Mouse (Mus musculus): ENCODE measurements at regions not wholly inside any gene's neighbourhood (a gene's known extent, or its start where the extent isn't known, plus 50 kb on each side); places are given as distances from the start of the nearest gene placed in this dataset.

DNA sequence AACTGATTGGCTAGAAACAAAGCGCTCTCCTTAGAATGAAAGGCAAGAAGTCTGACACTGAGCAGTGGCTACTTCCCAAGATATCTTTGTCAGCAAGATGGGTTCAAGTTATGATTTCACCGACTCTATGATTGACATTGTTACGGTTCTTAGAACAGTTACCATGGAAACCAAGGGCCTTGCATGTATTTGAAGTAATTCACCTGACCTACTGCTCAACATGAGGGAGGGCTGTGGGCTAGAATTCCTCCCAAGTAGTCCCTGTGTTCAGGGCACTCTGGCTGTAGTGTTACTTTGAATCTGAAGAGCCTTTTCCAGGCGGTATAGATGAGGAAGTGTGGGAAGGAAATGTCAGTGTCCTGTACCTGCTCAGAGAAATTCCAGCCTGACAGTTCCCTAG lies 281.1 kb downstream of the Tmem38b start:
- Histone ChIP-seq H3K9me3 (no peaks in the 10 kb centered on the region), H3K27ac (replicated peaks) (no peak overlapping the region), H3K4me3 (no peak overlapping the region), H3K4me2 (no peak overlapping the region), H3K4me1 (replicated peaks) (no peaks in the 10 kb centered on the region), H3K27me3 (no peaks in the 10 kb centered on the region), H3K9ac (no peak overlapping the region), H3K36me3 (no peaks in the 10 kb centered on the region)
- ATAC-seq (ENCODE audit: low FRiP score, low read depth), result no peak
- WGBS, result 73% methylated on average over 4 of the region's 4 CpGs

DNA sequence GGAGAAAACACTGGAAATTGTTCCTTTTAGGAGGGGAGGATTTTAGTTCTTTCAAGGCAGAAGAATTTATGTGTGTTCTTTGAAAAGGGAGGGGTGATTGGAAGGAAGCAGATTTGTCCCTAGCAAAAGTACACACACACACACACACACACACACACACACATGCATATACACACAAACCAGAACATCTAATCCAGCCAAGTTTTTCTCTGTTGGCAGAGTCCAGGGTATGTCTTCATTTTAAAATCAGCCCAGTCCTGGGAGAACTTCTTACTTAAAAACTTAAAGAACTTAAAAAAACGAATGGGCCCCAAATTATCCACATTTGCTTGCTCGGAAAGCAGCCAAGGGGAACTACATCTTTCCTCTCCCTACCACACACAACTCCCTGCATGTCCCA lies 290.5 kb downstream of the Tmem38b start:
- Histone ChIP-seq H3K9ac (no peak overlapping the region), H3K9me3 (no peaks in the 10 kb centered on the region), H3K27ac (replicated peaks) (no peak overlapping the region), H3K4me1 (replicated peaks) (no peaks in the 10 kb centered on the region), H3K4me2 (no peak overlapping the region), H3K36me3 (no peaks in the 10 kb centered on the region), H3K4me3 (no peak overlapping the region), H3K27me3 (no peaks in the 10 kb centered on the region)
- 86% methylated on average over 2 of the region's 2 CpGs for WGBS
- no peak for ATAC-seq (ENCODE audit: low FRiP score, low read depth)

DNA sequence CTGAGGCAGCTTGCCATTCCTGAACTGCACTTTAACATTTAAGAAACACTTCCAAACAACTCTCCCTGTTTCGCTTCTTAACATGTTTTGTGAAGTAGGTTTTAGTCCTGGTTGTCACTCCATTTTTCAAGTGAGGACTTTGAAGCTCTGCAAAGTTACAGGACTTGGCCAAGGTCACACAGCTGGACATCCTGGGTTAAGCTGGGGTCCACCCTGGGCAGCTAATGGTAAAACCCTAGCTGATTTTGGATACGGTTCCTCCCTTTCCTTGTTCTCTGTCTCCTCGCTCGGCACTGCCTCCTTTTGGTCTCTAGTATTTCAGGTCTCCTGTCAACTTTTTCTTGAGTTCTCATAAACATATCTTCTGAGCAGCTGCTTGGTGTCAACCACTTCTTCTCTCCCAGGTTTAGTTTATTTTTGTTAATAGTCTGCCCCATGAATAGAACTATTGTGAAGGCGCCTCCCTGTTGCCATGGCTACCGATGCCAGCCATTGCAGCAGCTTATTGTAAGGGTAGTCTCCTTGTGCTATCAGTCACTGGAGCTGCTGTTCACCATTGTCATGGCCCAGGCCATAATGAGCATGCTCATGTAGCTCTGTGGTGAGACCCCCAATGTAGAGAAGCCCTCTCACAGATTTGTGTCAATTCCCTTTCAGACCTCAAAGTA lies 292.5 kb downstream of the Tmem38b start:
- Histone ChIP-seq H3K27me3 (no peaks in the 10 kb centered on the region), H3K4me3 (no peak overlapping the region), H3K27ac (replicated peaks) (no peak overlapping the region), H3K9me3 (no peaks in the 10 kb centered on the region), H3K9ac (no peak overlapping the region), H3K4me2 (no peak overlapping the region), H3K36me3 (no peaks in the 10 kb centered on the region), H3K4me1 (replicated peaks) (no peaks in the 10 kb centered on the region)
- ATAC-seq (ENCODE audit: low FRiP score, low read depth), result no peak
- 37% methylated on average over 6 of the region's 6 CpGs for WGBS

DNA sequence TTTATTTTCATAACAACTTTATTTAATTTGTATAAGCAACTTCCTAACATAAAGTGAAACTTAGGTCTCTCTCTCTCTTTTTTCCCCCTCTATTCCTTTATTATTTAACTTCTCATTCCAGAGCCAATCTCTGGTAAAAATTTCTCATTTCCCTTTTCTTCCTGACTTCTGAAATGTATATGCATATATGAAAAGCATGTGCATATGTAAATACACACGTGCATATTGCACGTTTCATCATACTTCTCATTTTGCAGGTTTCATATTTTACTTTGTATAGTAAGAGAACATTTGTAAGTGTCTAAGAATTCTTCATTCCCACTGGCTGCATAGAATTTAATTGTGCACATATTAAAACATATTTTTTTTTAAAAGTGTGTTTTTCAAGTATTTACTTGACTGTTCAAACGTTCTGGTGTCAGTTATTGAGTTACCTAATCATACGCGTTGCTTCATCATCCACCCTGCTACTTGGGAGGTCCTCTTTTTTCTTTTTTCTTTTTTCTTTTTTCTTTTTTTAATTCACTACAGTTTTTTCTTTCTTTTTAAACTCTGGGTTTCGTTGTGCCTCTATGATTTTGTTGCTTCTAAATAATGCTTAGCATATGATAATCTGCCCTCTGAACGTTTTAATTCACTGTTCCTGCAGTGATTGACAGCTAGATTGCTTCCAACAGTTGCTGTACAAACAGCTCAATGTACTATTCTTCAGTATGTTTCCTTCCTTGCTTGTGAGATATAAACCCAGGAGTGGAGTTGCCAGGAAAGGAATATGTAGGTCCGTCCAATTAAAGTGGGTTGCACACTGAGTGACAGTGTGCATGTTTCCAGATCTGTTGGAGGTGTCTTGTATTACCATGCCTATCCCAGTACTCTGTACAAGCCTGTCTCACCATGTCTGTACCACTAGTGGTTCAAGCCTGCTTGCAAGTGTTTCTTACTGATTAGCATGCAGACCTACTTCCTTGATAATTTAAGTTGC lies 303.2 kb downstream of the Tmem38b start:
- Histone ChIP-seq H3K36me3 (no peaks in the 10 kb centered on the region), H3K4me1 (replicated peaks) (no peaks in the 10 kb centered on the region), H3K4me2 (no peak overlapping the region), H3K9ac (no peak overlapping the region), H3K27me3 (no peaks in the 10 kb centered on the region), H3K9me3 (no peaks in the 10 kb centered on the region), H3K4me3 (no peak overlapping the region), H3K27ac (replicated peaks) (no peak overlapping the region)
- ATAC-seq (ENCODE audit: low FRiP score, low read depth), result no peak
- 63% methylated on average over 8 of the region's 8 CpGs for WGBS

DNA sequence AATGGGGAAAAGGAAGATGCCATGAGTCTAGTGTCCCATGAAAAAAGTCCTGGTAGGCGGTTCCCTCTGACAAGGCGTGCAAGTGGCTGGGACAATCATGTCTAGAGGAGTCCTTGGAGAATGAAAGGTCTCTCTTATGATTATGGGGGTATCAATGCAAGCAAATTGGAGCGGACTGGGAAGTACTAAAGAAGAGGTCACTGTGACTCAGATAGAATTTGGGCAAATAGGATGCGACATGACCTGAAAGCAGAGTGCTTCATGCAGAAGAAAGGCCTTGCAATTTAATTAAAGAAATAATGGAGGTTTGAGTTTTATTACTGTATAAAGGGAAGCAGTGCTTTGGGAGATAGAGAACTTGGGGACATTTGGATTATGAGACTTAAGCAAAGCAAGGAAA lies 330.3 kb downstream of the Tmem38b start:
- H3K27me3 ChIP-seq, result no peaks in the 10 kb centered on the region
- no peaks in the 10 kb centered on the region for H3K36me3 ChIP-seq
- H3K4me1 ChIP-seq (replicated peaks), result no peaks in the 10 kb centered on the region
- H3K9me3 ChIP-seq, result no peaks in the 10 kb centered on the region
- H3K27ac ChIP-seq (replicated peaks), result no peak overlapping the region
- H3K4me2 ChIP-seq, result no peak overlapping the region
- H3K9ac ChIP-seq, result no peak overlapping the region
- no peak overlapping the region for H3K4me3 ChIP-seq
- WGBS, result 94% methylated on average over 4 of the region's 4 CpGs
- no peak for ATAC-seq (ENCODE audit: low FRiP score, low read depth)

DNA sequence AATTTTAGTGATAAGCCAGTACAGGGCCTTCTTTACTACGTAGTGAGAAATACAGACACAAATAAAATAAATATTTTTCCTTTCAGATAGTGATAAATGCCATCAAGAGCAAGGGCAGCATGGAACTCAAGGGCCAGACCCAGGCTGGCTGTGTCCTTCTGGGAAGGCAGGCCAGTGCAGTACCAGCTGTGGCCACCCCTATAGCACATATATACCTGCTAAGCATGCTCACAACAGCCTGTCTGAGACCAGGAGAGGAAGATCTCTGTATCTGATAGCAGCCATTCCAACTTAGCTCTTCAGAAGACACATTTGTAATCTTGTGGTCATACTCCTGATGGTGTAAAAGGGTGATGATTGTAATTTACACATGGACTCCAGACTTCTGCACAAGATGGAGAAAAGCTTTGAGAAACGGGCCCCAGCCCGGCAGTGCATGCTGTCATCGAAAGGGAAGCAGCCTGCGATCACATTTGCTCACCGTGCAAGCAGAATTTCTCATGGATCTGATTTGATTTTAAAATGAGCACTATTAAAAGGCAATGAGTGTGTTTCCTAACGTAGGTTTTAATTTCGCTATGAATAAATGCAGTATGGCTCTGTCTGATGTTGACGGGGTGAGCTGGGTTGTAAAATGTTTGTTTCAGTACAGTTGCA lies 335.6 kb downstream of the Tmem38b start:
- H3K4me3 ChIP-seq, result no peak overlapping the region
- H3K4me1 ChIP-seq (replicated peaks), result no peaks in the 10 kb centered on the region
- no peak overlapping the region for H3K4me2 ChIP-seq
- H3K9ac ChIP-seq, result no peak overlapping the region
- no peak for ATAC-seq (ENCODE audit: low FRiP score, low read depth)
- H3K36me3 ChIP-seq, result no peaks in the 10 kb centered on the region
- 76% methylated on average over 9 of the region's 9 CpGs for WGBS
- H3K9me3 ChIP-seq, result no peaks in the 10 kb centered on the region
- H3K27me3 ChIP-seq, result no peaks in the 10 kb centered on the region
- no peak overlapping the region for H3K27ac ChIP-seq (replicated peaks)

DNA sequence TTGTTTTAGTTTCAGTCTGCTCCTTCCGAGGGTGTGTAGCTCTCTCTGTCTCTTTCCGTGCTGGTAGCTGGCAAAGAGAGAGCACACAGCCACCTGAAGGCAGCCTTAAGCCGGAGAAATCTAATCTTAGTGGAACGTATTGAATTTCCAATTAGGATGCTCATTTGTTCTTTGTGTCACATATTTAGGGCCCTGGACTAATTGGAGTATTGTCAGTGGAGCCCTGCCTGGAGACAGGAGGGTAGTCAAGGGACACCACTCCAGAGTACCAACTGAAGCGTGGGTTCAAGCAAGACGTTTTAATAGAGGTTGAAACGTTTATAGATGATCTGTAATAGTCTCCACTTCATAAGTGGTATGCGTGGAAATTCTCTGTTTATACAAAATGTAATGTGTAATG lies 336.5 kb downstream of the Tmem38b start:
- Histone ChIP-seq H3K4me2 (no peak overlapping the region), H3K27ac (replicated peaks) (no peak overlapping the region), H3K27me3 (no peaks in the 10 kb centered on the region), H3K36me3 (no peaks in the 10 kb centered on the region), H3K4me3 (no peak overlapping the region), H3K9me3 (no peaks in the 10 kb centered on the region), H3K4me1 (replicated peaks) (no peaks in the 10 kb centered on the region), H3K9ac (no peak overlapping the region)
- ATAC-seq (ENCODE audit: low FRiP score, low read depth), result no peak
- 53% methylated on average over 8 of the region's 8 CpGs for WGBS

DNA sequence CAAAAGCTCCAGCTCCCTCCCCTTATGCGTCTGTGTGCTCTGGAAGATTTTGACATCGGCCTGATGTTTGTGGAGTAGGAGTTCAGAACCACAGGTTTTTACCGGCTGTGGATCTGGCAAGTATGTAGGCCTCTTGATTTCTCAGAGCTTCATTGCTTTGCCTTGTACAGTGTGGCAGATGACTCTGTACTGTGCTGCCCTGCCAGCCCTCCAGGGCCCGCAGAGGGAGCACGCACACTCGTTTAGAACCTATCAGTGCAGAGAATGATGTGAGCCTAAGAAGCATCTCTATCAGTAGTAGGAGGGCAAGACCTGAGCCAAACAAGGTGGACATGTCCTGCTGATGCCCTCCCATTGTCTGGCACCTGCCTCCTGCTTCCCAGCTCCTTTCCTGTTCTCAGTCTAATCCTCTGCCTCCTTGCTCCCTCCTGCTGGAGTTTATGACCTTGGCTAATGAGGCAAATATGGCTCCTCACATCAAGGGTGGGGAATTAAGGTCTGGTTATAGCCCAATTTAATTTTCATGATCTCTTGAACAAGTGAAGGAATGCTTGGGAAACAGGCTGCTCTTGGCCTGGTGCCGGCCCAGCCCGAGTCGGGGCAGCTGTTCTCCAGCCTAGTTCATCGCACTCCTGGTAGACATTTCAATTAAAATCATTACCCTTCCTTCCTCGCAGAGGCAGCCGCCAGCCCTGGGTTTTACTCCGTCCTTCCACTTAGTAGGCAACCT lies 344.5 kb downstream of the Tmem38b start:
- H3K4me2 ChIP-seq, result no peak overlapping the region
- H3K9ac ChIP-seq, result no peak overlapping the region
- 82% methylated on average over 13 of the region's 13 CpGs for WGBS
- no peaks in the 10 kb centered on the region for H3K9me3 ChIP-seq
- no peaks in the 10 kb centered on the region for H3K4me1 ChIP-seq (replicated peaks)
- ATAC-seq (ENCODE audit: low FRiP score, low read depth), result no peak
- no peaks in the 10 kb centered on the region for H3K27me3 ChIP-seq
- H3K4me3 ChIP-seq, result no peak overlapping the region
- H3K36me3 ChIP-seq, result no peaks in the 10 kb centered on the region
- no peak overlapping the region for H3K27ac ChIP-seq (replicated peaks)

DNA sequence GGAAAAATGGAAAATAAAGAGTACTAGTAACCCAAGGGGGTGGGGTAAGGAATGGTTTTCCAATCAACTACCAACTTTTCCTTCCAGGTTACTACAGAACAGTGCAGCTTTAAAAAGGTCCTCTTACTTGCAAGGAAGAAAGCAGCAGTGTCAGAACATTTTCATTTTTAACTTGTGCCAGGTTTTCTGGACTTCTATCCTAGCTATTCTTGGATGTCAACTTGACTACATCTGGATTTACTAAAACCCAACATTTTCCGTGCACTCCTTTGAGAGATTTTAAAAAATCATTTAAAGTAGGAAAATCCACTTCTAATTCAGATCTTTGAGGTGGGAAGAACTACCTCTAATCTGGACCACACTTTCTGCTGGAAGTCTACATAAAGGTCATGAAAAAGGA lies 358.4 kb downstream of the Tmem38b start:
- H3K4me3 ChIP-seq, result no peak overlapping the region
- WGBS, result 92% methylated on average over 1 of the region's 1 CpGs
- no peaks in the 10 kb centered on the region for H3K27me3 ChIP-seq
- H3K36me3 ChIP-seq, result no peaks in the 10 kb centered on the region
- no peaks in the 10 kb centered on the region for H3K4me1 ChIP-seq (replicated peaks)
- H3K4me2 ChIP-seq, result no peak overlapping the region
- H3K27ac ChIP-seq (replicated peaks), result no peak overlapping the region
- H3K9ac ChIP-seq, result no peak overlapping the region
- no peak for ATAC-seq (ENCODE audit: low FRiP score, low read depth)
- H3K9me3 ChIP-seq, result no peaks in the 10 kb centered on the region

DNA sequence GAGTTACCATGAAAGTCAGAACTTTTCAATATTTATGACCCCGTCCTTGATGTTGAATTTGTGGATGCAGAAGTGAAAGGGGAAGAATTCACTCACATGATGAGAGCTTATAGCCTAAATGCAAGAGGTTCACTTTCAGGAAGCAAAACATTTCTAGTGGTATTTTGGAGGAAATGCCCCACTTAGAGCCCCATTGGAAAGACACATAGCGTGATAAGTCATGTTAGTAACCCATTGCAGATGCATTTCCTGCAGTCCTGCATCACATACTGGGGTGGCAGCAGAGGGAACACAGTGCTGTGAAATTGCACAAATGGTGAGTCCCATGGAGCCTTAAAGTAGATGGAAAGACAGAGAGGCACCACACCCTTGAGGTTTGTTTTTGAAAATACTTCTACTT lies 369.9 kb downstream of the Tmem38b start:
- H3K4me2 ChIP-seq, result no peak overlapping the region
- H3K4me1 ChIP-seq (replicated peaks), result no peaks in the 10 kb centered on the region
- no peak overlapping the region for H3K4me3 ChIP-seq
- no peak overlapping the region for H3K27ac ChIP-seq (replicated peaks)
- WGBS, result 91% methylated on average over 2 of the region's 2 CpGs
- no peaks in the 10 kb centered on the region for H3K36me3 ChIP-seq
- H3K27me3 ChIP-seq, result no peaks in the 10 kb centered on the region
- no peak for ATAC-seq (ENCODE audit: low FRiP score, low read depth)
- H3K9ac ChIP-seq, result no peak overlapping the region
- no peaks in the 10 kb centered on the region for H3K9me3 ChIP-seq

DNA sequence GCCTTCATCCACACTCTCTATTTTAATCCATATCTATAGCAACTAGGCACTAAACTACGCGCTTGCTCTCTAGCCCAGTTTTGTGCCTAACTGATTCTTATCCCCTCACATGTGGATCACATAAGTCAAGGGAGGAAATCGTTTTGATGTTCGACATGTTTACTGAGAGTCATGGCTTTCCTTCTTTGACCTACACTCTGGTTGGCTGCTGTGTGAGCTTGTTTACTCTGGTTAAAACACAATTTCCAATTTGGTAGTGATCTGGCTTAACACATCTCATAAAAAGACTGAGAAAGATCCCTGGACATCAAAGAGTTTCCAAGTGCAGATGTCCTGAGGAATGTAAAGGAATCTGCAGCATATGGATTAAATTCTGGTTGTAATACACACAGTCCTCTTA lies 376.6 kb downstream of the Tmem38b start:
- Histone ChIP-seq H3K9me3 (no peaks in the 10 kb centered on the region), H3K4me1 (replicated peaks) (no peaks in the 10 kb centered on the region), H3K36me3 (no peaks in the 10 kb centered on the region), H3K9ac (no peak overlapping the region), H3K27me3 (no peaks in the 10 kb centered on the region), H3K4me3 (no peak overlapping the region), H3K4me2 (no peak overlapping the region), H3K27ac (replicated peaks) (no peak overlapping the region)
- WGBS, result 90% methylated on average over 4 of the region's 4 CpGs
- ATAC-seq (ENCODE audit: low FRiP score, low read depth), result no peak

DNA sequence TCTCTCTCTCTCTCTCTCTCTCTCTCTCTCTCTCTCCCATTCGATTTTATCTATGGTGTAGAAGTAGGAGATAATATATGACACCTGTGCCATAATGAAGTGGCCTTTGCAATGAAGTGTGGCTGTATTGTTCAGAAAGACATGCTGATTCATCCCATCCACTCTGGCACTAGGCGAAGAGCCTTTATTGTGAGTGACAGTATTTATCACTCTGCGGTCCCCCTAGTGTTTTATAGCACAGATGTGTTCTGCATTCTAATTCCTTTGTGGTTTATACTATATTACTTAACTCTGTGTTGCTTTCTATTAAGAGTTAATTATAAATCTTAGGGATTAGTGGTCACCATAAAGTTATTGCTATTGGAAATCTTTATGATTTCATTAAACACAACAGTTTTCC lies 398.7 kb downstream of the Tmem38b start:
- no peaks in the 10 kb centered on the region for H3K9me3 ChIP-seq
- no peaks in the 10 kb centered on the region for H3K36me3 ChIP-seq
- ATAC-seq (ENCODE audit: low FRiP score, low read depth), result no peak
- H3K4me3 ChIP-seq, result no peak overlapping the region
- H3K4me2 ChIP-seq, result no peak overlapping the region
- no peaks in the 10 kb centered on the region for H3K27me3 ChIP-seq
- WGBS, result 56% methylated on average over 3 of the region's 3 CpGs
- H3K4me1 ChIP-seq (replicated peaks), result no peaks in the 10 kb centered on the region
- no peak overlapping the region for H3K9ac ChIP-seq
- no peak overlapping the region for H3K27ac ChIP-seq (replicated peaks)
